Mouse (Mus musculus) stomach, postnatal 0 days (tissue): ENCODE data around the gene Dnm3. TPM values are rescaled to one million over a fixed set of nuclear protein-coding genes. Genes with fewer than 3 reads are reported as not detected.
A peak's percentile ranks its signal among the peaks of the same experiment; 100 is the strongest.

Source experiments
- ATAC-seq: fragments of 200-750 bp; cut with Nextera tagmentation; 2 replicates; pipeline ENCODE4 v1.8.0; 2017; ENCODE audit not compliant: low FRiP score, low TSS enrichment
- DNase-seq: peaks from one replicate; pipeline ENCODE4 v3.0.0-alpha.2; 2016; ENCODE audit warnings: low spot score
- H3K27ac ChIP-seq: fragments of 300-500 bp; sonication (generic); replicated peaks from 2 replicates; pipeline ENCODE4 v1.5.1; 2014; ENCODE audit warnings: mild to moderate bottlenecking, control low read depth
- H3K27me3 ChIP-seq: fragments of 300-500 bp; sonication (generic); 2 replicates; pipeline ENCODE4 v1.6.1; 2014; ENCODE audit warnings: low read length; ENCODE audit not compliant: control insufficient read depth, insufficient read depth
- H3K36me3 ChIP-seq: fragments of 300-500 bp; sonication (generic); 2 replicates; pipeline ENCODE4 v1.6.1; 2014; ENCODE audit warnings: low read length, mixed read lengths; ENCODE audit not compliant: control insufficient read depth, insufficient read depth
- H3K4me1 ChIP-seq: fragments of 300-500 bp; sonication (generic); replicated peaks from 2 replicates; pipeline ENCODE4 v1.6.1; 2014; ENCODE audit warnings: antibody characterized with exemption; ENCODE audit not compliant: control insufficient read depth, insufficient read depth
- H3K4me2 ChIP-seq: fragments of 300-500 bp; sonication (generic); replicated peaks from 2 replicates; pipeline ENCODE4 v1.6.1; 2014; ENCODE audit warnings: low read depth, mild to moderate bottlenecking, control low read depth, moderate library complexity
- H3K4me3 ChIP-seq: fragments of 300-500 bp; sonication (generic); 2 replicates; pipeline ENCODE4 v1.5.1; 2014; ENCODE audit warnings: low read depth, low read length, control low read depth
- H3K9ac ChIP-seq: fragments of 300-500 bp; sonication (generic); 2 replicates; pipeline ENCODE4 v1.6.1; 2014; ENCODE audit warnings: mild to moderate bottlenecking, low read length, control low read depth, mixed read lengths
- H3K9me3 ChIP-seq: fragments of 300-500 bp; sonication (generic); 2 replicates; pipeline ENCODE4 v1.6.1; 2016; ENCODE audit warnings: low read length; ENCODE audit not compliant: control insufficient read depth
- CTCF ChIP-seq: IDR thresholded peaks from 2 replicates; pipeline ENCODE4 v1.5.1; 2016; ENCODE audit warnings: antibody characterized with exemption, low read depth, mild to moderate bottlenecking, moderate library complexity
- EP300 ChIP-seq: optimal IDR thresholded peaks from 2 replicates; pipeline ENCODE3; 2016; ENCODE audit warnings: antibody characterized with exemption
- WGBS: fragments of 180-500 bp; shearing (Covaris S2); extraction: QIAGEN DNeasy Blood & Tissue Kit; methylation state at CpG from one replicate; pipeline ENCODE4 v1.1.7; 2014; 5-methylcytosine and 5-hydroxymethylcytosine counted together
- polyA plus RNA-seq: library from polyadenylated mRNA; unstranded; fragments of >200 nt; fragmentation: Nextera tagmentation; extraction: Ambion mirVana; gene quantifications from 2 replicates; pipeline ENCODE4 v1.2.1, GENCODE M21; 2015

Dnm3 gene
- polyA plus RNA-seq, 1 experiment from 2014 or later, result 2.1 TPM

- TF ChIP-seq EP300, result no peak
- peak; percentile 90 for TF ChIP-seq CTCF
- H3K4me1 ChIP-seq, result no peaks in the 10 kb centered on the region
- no peaks in the 10 kb centered on the region for H3K9me3 ChIP-seq
- no peak overlapping the region for H3K9ac ChIP-seq
- no peaks in the 10 kb centered on the region for H3K36me3 ChIP-seq
- H3K27ac ChIP-seq, result no peak overlapping the region
- no peaks in the 10 kb centered on the region for H3K27me3 ChIP-seq
- DNase-seq (no peak), ATAC-seq (no peak)
- no peak overlapping the region for H3K4me3 ChIP-seq
- 17% methylated on average over 1 of the region's 1 CpGs for WGBS
- no peak overlapping the region for H3K4me2 ChIP-seq
Measured at GRCm38 (mm10) chr1:162336640-162337039, 141.2 kb downstream of the Dnm3 start.

DNA sequence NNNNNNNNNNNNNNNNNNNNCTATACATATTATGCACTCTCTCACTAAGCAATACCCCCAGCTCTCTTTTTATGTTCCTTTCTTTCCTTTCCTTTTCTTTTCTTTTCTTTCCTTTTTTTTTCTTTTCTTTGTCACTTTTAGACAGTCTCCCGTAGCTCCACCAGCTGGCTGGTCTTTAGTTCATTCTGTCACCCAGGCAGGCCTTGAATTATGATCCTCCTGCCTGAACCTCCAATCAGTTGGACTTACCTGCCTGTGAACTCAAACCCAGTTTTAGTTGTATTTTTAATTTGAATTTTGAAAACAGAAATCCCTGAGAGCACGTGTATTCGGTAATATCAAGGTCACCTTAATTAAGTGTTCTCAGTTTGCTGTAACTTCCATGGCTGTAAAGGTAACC lies 141.6 kb downstream of the Dnm3 start:
- Histone ChIP-seq H3K9ac (no peak overlapping the region), H3K36me3 (no peaks in the 10 kb centered on the region), H3K9me3 (no peaks in the 10 kb centered on the region), H3K27ac (no peak overlapping the region), H3K4me2 (no peak overlapping the region), H3K4me3 (no peak overlapping the region), H3K4me1 (no peaks in the 10 kb centered on the region), H3K27me3 (no peaks in the 10 kb centered on the region)
- no peak for TF ChIP-seq EP300
- no peak for TF ChIP-seq CTCF
- 68% methylated on average over 3 of the region's 3 CpGs for WGBS
- DNase-seq, result no peak
- no peak for ATAC-seq

DNA sequence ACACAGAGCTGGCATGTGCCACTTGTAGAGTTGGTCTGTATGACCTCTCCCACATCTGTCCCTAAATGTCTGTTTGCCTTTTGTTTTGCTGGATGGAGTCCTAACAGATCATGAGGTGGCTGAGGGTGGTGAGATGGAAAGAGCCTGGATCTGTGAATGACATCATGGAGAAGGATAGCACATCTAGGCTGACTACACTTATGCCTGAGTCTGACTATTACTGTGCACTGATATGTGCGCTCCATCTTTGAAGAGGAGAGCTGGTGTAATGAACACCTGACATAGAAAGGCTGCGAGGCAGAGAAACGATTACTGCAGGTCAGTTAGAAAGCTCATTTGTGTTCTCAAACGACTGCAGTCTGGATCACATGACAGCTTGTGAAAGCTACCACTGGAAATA lies 149.2 kb downstream of the Dnm3 start:
- 56% methylated on average over 4 of the region's 4 CpGs for WGBS
- ATAC-seq (no peak), DNase-seq (no peak)
- TF ChIP-seq EP300, result no peak
- no peak for TF ChIP-seq CTCF
- no peak overlapping the region for H3K4me2 ChIP-seq
- no peak overlapping the region for H3K9ac ChIP-seq
- no peaks in the 10 kb centered on the region for H3K36me3 ChIP-seq
- H3K4me1 ChIP-seq, result no peaks in the 10 kb centered on the region
- no peaks in the 10 kb centered on the region for H3K27me3 ChIP-seq
- no peak overlapping the region for H3K4me3 ChIP-seq
- H3K9me3 ChIP-seq, result no peaks in the 10 kb centered on the region
- no peak overlapping the region for H3K27ac ChIP-seq

DNA sequence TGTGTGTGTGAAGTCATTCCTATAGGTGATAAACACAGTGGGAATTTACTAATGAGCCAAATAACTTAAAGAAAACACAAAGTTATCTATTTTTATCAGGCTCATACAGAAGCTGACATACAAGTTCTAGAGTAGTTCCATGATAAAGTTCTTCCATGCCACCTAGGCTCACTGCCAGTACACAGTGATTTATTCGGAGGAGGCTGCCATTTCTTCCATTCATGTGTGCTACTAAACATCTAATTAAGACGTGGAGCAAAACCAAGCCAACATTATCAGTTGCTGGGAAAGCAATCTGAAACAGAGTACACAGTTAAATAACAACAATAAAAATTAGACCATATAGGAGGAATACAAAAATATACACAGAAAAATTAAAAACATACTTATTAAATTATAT lies 150.2 kb downstream of the Dnm3 start:
- TF ChIP-seq EP300 (no peak), CTCF (no peak)
- no peak overlapping the region for H3K4me3 ChIP-seq
- 64% methylated on average over 2 of the region's 2 CpGs for WGBS
- H3K27ac ChIP-seq, result no peak overlapping the region
- no peaks in the 10 kb centered on the region for H3K27me3 ChIP-seq
- no peak for ATAC-seq
- no peak for DNase-seq
- H3K9ac ChIP-seq, result no peak overlapping the region
- H3K36me3 ChIP-seq, result no peaks in the 10 kb centered on the region
- no peak overlapping the region for H3K4me2 ChIP-seq
- no peaks in the 10 kb centered on the region for H3K9me3 ChIP-seq
- no peaks in the 10 kb centered on the region for H3K4me1 ChIP-seq

- no peaks in the 10 kb centered on the region for H3K27me3 ChIP-seq
- no peak overlapping the region for H3K27ac ChIP-seq
- DNase-seq (no peak), ATAC-seq (no peak)
- 60% methylated on average over 4 of the region's 4 CpGs for WGBS
- H3K9me3 ChIP-seq, result no peaks in the 10 kb centered on the region
- no peaks in the 10 kb centered on the region for H3K36me3 ChIP-seq
- TF ChIP-seq CTCF, result no peak
- no peak for TF ChIP-seq EP300
- no peaks in the 10 kb centered on the region for H3K4me1 ChIP-seq
- H3K4me3 ChIP-seq, result no peak overlapping the region
- H3K9ac ChIP-seq, result no peak overlapping the region
- H3K4me2 ChIP-seq, result no peak overlapping the region
Measured at GRCm38 (mm10) chr1:162324412-162324811, 153.4 kb downstream of the Dnm3 start.

DNA sequence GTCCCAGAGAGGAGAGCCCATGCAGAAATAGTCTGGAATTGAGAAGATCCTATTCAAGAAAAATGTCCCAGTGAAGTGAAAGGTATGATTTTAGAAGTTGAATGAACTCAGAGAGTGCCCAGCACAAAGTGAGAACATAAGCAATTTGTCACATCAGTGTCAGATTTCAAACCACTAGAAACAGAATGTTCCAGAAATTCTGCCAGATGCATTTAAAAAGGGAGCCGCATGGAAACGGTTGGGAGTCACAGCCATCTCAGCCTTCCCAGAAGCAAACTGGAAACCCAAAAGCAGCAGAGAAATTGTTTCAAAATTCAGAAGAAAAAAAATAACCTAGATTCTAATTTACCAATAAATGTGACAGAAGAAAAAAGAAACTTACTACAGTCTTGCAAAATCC lies 154.7 kb downstream of the Dnm3 start:
- Histone ChIP-seq H3K27ac (no peak overlapping the region), H3K4me3 (no peak overlapping the region), H3K36me3 (no peaks in the 10 kb centered on the region), H3K9ac (no peak overlapping the region), H3K4me2 (no peak overlapping the region), H3K4me1 (no peaks in the 10 kb centered on the region), H3K9me3 (no peaks in the 10 kb centered on the region), H3K27me3 (no peaks in the 10 kb centered on the region)
- DNase-seq, result no peak
- ATAC-seq, result no peak
- WGBS, result 61% methylated on average over 2 of the region's 2 CpGs
- no peak for TF ChIP-seq CTCF
- no peak for TF ChIP-seq EP300
